Mouse (Mus musculus) right cerebral cortex, postnatal 14 days (tissue): ENCODE measurements at regions not wholly inside any gene's neighbourhood (a gene's known extent, or its start where the extent isn't known, plus 50 kb on each side); places are given as distances from the start of the nearest gene placed in this dataset.

Source experiments
- DNase-seq: peaks from one replicate; pipeline ENCODE4 v3.0.0; 2022

- no peak for DNase-seq
Observed at GRCm38 (mm10) chr13:26026386-26026785, 743.6 kb downstream of the Hdgfl1 start.

DNA sequence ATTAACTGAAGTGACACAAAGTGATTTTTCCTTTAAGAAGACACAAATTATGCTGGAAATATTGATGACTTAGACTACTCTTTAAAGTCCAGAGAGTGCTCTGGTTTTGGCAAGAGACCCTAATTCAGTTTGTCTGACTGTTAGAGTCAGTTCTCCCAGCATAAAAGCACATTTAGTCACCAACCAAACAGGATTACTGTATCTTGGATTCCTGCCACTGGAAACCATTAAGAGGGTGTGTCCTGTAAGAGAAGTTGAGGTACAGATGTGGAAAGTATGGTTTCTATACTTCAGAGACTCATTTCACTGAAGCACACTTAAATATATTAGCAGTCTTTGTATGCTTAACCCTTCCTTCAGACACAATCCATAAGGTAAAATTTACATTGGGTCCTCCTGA lies 745.3 kb downstream of the Hdgfl1 start:
- no peak for DNase-seq

GRCm38 (mm10) chr13:26020491-26020890 lies 749.5 kb downstream of the Hdgfl1 start:
- DNase-seq: no peak

DNA sequence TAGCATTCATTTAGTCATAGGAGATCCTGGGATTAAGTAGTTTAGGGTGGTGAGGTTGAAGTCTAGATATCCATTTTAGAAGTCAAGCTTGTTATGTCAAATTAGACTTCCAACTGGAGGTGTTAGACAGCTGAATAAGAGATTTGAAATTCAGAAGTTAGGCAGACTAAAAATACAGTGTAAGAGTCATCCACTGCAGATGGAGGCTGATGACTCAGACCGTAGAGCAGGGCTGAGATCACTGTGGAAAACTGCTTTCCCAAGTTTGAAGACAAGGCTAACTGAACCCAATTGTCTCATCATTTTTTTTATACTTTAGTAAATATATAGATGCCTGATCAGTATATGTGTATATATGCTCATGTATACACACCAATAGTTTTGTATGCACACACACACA lies 738.8 kb upstream of the Nrsn1 start:
- no peak for DNase-seq

GRCm38 (mm10) chr13:26004768-26005560 lies 734.7 kb upstream of the Nrsn1 start:
- no peak for DNase-seq

DNA sequence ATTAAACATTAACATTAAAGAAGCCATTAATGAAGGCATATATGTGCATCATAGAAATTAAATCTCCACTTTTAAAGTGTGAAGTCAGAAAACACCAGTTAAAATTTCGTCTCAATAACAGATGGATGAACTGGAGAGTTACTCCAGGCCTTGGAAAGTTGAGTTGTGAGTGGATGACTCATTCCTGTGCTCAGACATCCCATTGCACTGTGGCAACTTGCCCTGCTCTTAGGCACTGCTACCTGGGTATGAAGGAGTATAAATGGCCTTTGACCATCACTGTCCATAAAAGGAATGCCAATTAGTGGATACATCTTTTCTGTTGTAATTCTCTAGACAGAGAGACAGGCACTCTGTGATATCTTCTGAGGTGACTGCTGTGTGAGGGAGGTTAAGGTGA lies 723.2 kb upstream of the Nrsn1 start:
- DNase-seq: no peak

DNA sequence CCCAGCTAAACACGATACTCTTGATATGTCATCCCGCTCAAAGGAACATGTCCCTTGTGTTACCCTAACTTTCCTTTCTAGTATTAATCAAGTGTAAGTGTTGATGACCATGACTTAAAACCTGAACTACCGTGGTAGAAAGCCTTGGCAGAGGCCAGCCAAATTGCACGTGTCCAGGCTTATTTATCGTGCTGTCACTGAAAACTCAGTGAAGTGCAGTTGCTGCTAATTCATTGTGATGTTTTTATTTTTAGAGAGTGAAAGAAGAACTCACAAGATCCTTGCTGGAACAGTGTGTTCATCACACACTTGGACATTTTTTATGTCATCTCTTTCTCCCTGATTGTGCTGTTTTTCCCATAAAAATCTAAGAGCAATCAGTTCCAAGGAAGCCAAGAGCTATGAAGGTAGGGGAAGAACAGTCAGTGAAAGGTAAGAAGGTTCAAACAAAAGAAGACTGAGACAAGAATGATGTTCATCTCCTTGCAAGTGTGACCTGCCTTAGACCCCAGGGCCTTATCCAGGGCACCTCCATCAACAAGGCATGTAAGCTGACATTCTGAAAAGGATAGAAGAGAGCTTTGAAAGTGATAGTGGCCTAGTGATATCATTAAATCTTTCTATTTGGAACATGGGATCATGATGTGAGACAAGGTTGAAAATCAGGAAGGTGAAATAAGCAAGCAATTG lies 718.9 kb upstream of the Nrsn1 start:
- no peak for DNase-seq

DNA sequence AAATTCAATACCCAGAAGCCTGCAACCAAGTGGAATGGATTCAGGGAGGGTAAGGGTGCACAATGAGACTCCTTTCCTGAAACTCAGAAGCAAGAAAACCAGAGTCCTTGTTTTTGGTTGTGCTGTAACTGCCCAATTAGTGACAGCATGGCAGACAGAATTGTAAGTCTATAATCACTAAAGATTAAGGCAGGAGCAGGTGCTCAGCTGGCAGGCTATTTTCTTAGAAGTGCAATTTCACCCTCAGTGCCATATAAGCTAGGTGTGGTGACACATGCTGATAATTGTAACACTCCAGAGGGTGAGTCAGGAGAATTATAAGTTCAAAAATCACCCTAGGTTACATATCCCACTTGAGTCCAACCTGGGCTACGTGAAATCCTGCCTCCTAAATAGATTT lies 714.2 kb upstream of the Nrsn1 start:
- no peak for DNase-seq

- DNase-seq: no peak
Observed at GRCm38 (mm10) chr13:25983659-25984058, 713.4 kb upstream of the Nrsn1 start.

GRCm38 (mm10) chr13:25978648-25979047 lies 708.3 kb upstream of the Nrsn1 start:
- DNase-seq: no peak

DNA sequence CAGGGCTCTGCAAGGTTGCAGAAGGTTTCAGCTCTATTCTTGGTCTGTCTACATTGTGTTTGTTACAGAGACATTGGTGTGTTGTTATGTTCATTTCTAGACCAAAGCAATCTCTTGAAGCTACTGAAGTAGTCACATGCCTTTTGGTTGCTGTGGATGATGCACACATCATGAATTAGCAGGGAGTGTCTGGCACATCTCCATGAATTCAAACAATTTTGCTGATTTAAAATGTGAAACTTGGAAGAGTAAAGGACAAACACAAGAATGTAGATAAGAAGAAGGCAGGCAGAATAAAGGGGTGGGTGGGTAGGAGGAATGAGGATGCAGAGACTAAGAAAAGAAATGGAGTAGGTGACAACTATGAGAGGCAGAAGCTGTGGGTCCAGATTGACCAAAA lies 688.3 kb upstream of the Nrsn1 start:
- DNase-seq: no peak

GRCm38 (mm10) chr13:25958153-25958466 lies 687.8 kb upstream of the Nrsn1 start:
- DNase-seq: no peak

GRCm38 (mm10) chr13:25957451-25958152 lies 687.3 kb upstream of the Nrsn1 start:
- no peak for DNase-seq

- no peak for DNase-seq
Observed at GRCm38 (mm10) chr13:25937631-25938030, 667.3 kb upstream of the Nrsn1 start.

GRCm38 (mm10) chr13:25933783-25934182 lies 663.5 kb upstream of the Nrsn1 start:
- no peak for DNase-seq

GRCm38 (mm10) chr13:25933246-25933645 lies 662.9 kb upstream of the Nrsn1 start:
- DNase-seq: no peak

- peak; percentile 47 for DNase-seq
Observed at GRCm38 (mm10) chr13:25932810-25933209, 662.5 kb upstream of the Nrsn1 start.

DNA sequence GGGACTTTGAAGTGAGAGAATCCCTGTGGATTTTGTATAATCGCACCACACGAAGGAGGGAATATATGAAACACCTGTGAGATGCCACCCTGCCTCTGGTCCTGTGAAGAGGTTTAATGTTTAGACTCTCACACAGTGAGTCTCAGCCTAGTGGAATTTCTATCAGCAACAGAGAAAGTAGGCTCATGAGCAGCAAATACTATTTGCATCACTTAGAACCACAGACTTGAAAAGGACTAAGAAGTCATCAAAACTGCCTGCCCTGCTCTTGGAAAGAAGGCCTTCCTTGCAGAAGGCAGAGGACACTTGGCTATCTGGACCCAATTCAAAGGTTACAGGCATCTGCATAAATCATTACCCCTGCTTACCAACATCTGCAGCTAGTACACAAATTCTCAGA lies 662.1 kb upstream of the Nrsn1 start:
- DNase-seq: no peak

DNA sequence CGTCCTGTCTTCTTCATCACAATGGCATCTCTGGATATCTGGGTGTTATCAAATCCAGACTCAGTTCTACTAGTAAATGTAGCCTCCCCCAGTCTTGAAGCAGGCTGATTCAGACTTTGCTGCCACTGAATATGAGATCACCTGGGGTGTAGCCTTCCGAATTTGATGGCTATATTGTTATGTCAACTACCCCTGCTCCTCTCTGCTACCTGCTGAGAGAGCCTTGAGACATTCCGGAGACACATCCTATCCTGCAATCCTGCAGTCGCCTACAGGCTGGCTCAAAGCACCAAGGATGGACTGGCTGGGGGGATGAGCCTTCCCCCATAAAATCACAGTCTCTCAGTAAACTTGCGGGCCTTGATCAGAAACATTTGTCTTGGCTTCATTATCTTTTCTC lies 655.4 kb upstream of the Nrsn1 start:
- DNase-seq: no peak

GRCm38 (mm10) chr13:25899871-25900270 lies 629.6 kb upstream of the Nrsn1 start:
- no peak for DNase-seq

- DNase-seq: no peak
Observed at GRCm38 (mm10) chr13:25893150-25893549, 622.8 kb upstream of the Nrsn1 start.

GRCm38 (mm10) chr13:25882818-25883217 lies 612.5 kb upstream of the Nrsn1 start:
- peak; percentile 19 for DNase-seq

DNA sequence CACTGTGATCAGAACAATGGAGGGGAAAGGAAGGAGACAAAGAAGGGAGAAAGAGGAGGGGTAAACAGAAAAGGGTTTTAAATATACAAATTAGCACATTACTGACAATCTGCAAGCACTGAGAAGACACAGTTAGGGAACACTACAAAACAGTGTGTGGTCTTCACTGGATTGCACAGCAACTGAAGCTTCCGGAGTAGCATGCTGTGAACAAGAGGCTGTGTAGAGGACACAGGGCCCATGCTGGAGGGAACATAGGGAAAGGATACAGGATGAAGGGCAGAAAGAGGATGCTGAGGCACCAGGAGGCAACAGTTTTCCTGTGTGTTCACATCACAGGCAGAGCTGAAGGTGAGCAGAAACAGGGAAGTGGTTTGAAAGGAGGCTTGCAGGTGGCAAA lies 598.6 kb upstream of the Nrsn1 start:
- DNase-seq: no peak

DNA sequence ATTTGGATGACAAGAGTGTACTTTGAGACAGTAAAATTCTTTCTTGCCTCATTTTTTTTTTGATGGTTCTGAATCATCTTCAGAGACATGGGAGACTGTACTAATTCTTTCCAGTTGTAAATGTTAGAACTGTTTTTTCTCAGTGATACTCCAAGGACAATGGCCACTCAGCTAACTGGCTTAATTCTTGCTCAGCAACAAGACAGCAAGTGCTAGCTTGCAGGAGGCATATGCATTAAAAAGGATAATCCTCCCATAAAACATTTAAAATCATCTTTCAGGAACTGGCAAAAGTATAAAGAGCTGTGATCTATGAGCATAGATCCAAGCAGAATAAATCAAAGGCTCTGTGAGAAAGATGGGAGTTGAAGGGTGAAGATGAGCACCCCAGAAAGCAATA lies 587.9 kb upstream of the Nrsn1 start:
- no peak for DNase-seq
